Mouse (Mus musculus) erythroblast, embryonic 14.5 days (primary cell): ENCODE results near the gene Prdx3.

Experiments used
- GATA1 ChIP-seq: IDR thresholded peaks from 2 replicates; pipeline ENCODE4 v1.6.1; 2012; ENCODE audit warnings: low read length, inconsistent platforms, mixed read lengths
- TAL1 ChIP-seq: IDR thresholded peaks from 3 replicates; pipeline ENCODE4 v1.6.1; 2012; ENCODE audit warnings: low read length, inconsistent platforms, mixed read lengths

DNA sequence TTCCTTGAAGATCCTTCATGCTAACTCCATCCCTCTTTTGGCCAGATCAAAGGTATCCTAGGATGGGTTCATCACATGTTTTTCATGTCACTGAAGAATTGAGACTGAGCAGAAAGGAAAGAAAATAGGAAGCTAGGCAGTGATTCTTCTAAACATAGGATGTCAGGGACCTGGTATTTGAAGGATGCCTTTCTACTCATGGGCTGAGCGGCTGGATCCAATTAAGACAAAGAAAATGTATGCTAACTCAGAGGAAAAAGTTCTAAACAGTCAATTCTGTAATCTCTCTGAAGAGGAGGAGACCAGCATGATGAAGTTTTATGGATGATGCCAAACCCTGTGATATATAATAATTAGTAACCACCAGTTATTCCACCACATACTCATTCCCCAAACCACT, 28.8 kb upstream of the Prdx3 start:
- no peak for TF ChIP-seq GATA1
- TF ChIP-seq TAL1: no peak
